Mouse (Mus musculus) E14TG2a.4 (cell line): ENCODE results near the gene A330070K13Rik.

Experiments used
- CTCF ChIP-seq: conservative IDR thresholded peaks from 2 replicates; pipeline ENCODE4 v1.5.1; 2014; ENCODE audit warnings: low read length
- NANOG ChIP-seq: IDR thresholded peaks from 2 replicates; pipeline ENCODE4 v1.6.1; 2014; ENCODE audit warnings: borderline replicate concordance, low read length, mixed read lengths
- POU5F1 ChIP-seq: IDR thresholded peaks from 2 replicates; pipeline ENCODE4 v1.6.1; 2014; ENCODE audit warnings: low read length, borderline replicate concordance

- TF ChIP-seq CTCF (no peak), NANOG (no peak), POU5F1 (no peak)
These were observed 15.9 kb upstream of the A330070K13Rik start for GRCm38 (mm10) chr5:130400136-130400917.
